Mouse (Mus musculus) activated CD4-positive, CD25-positive, alpha-beta regulatory T cell, adult 4 months (primary cell): Measurements from ENCODE around the gene Cept1. TPM values are rescaled to one million over a fixed set of nuclear protein-coding genes. Genes with fewer than 3 reads are reported as not detected.
A peak's percentile ranks its signal among the peaks of the same experiment; 100 is the strongest.
"Not testable (repeated sequence)": the region's sequence is repeated elsewhere in the genome, so short reads cannot be mapped to it uniquely, and the experiment has no call there.

Experiments used
- ATAC-seq: one replicate; pipeline ENCODE4 v1.8.0; 2017
- polyA plus RNA-seq, 2 experiments: library from polyadenylated mRNA; unstranded; fragments of 100-300 nt; shearing (Covaris generic); gene quantifications; one replicate each; pipeline ENCODE4 v1.2.1; 2017

The Cept1 gene
- 100 to 1,000 TPM; 108 to 110 TPM for polyA plus RNA-seq

- ATAC-seq = peak; percentile 82
Observed at GRCm38 (mm10) chr3:106547171-106547923, at the start of gene Cept1, which contains the start of gene Dram2. Cept1 (minus strand) TSS chr3:106547802. Dram2 (plus strand) TSS chr3:106547798.

- ATAC-seq = not testable (repeated sequence)
Observed at GRCm38 (mm10) chr3:106593631-106594030, 46.0 kb upstream of the Cept1 start.

- no peak for ATAC-seq
Observed at GRCm38 (mm10) chr3:106579296-106579695, 31.7 kb upstream of the Cept1 start.

- no peak for ATAC-seq
Observed at GRCm38 (mm10) chr3:106573191-106573590, 25.6 kb upstream of the Cept1 start.

DNA sequence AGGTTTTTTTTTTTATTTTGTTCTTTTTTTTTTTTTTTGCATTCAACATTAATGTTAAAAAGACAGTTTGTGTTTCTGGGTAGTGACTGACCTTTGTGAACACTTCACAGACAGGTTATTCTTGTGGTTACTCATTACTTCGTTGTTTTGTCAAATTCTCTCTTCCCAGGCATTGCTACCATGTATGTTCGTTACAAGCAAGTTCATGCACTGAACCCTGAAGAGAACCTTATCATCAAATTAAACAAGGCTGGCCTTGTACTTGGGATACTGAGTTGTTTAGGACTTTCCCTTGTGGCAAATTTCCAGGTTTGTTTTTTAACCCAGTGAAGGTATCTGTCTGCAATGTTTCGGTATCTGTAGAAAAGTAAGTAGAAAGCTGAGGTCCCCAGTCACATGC lies 18.3 kb upstream of the Cept1 start:
- ATAC-seq = no peak

GRCm38 (mm10) chr3:106558271-106558670 lies 10.7 kb upstream of the Cept1 start:
- ATAC-seq = no peak

DNA sequence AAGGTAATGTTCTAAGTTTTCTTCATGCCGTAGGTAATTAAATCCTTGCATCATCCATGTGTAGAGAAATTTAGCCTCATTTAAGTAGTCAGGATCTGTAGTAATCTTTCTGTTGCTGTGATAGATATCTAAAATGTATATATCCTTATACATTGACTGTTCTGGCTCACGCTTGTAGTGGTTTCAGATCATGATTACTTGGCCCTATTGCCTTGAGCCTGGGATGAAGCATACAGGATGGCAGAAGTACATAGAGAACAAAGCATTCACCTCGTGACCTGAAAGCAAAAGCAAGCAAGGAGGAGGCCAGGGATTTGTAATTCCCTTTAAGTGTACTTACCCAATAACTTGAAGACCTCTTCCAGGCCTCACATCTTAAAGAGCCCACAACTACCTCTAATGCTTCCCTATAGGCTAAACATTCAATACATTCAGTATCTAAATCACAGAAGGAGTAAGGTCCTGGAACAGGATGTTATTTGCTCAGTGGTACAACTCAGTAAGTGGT lies 8.2 kb upstream of the Cept1 start:
- no peak for ATAC-seq

DNA sequence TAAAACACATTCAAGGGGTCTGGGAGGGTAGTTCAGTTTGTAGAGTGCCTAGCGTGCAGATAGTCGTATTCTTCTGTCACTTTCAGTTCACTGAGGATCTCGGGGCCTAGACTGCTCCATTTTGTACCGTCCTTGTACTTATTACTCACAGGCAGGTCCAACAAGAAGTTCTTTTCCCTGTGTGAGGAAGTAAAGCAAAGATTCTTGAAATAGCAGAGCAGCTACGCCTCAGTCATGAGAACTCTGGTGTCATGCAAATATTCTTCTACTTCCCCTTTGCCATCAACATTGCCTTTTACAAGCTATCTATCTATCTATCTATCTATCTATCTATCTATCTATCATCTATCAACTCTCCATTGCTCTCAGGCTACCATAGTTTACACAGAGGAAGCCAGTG lies 5.8 kb upstream of the Cept1 start:
- no peak for ATAC-seq

DNA sequence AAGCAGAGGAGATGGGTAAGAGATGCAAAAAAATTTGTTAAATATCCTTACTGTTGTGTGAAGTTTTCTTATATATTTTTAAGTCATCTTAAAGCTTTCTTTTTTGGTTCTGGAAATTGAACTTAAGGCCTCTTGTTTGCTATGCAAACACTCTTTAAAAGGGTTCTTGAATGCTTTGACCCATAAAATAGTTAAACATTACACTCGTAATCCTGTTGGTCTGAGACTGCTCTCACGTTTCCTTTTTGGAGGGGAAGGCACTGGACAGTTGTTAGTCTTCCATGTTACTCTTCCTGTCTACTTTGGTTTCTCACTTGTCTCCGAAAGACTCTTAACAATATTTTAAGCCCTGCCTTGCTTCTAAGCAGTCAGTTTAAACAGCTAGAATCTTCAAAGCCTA lies 1.4 kb upstream of the Cept1 start:
- ATAC-seq = no peak

- ATAC-seq = peak; percentile 4
Observed at GRCm38 (mm10) chr3:106547924-106548539, 430 bp upstream of the Cept1 start.

DNA sequence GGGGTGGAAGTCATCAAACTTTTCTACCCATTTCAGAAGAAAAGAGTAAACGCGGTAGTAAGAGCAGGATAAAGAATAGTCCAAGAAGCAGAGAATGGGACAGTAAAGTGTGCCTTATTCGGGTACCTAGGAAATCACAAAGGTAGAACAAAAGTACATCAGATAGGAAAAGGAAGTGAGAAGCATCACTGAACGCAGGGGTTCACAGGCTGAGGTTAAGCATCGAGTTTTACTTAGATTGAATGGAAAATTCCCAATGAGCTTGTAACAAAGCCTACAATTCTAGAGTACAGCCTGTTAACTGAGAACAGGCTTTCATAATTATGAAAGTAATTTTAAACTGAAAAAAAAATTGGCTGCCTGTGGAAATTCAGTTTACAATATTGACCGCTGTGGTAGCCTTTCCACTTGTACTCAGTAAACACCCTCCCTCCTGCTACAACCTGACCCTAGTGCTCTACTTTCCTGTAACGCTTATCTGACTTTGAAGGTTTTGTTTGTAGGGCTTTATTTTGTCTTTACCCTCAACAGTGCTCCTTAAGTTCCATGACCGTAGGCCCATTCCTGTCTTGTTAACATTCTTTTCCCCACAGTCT lies 2.8 kb downstream of the Cept1 start:
- no peak for ATAC-seq

GRCm38 (mm10) chr3:106533277-106533676 lies 14.3 kb downstream of the Cept1 start:
- ATAC-seq = no peak

GRCm38 (mm10) chr3:106528032-106528431 lies 19.6 kb downstream of the Cept1 start:
- ATAC-seq = no peak

- ATAC-seq = no peak
Observed at GRCm38 (mm10) chr3:106526411-106526810, 21.2 kb downstream of the Cept1 start.

- peak; percentile 14 for ATAC-seq
Observed at GRCm38 (mm10) chr3:106522730-106523129, 24.9 kb downstream of the Cept1 start.

DNA sequence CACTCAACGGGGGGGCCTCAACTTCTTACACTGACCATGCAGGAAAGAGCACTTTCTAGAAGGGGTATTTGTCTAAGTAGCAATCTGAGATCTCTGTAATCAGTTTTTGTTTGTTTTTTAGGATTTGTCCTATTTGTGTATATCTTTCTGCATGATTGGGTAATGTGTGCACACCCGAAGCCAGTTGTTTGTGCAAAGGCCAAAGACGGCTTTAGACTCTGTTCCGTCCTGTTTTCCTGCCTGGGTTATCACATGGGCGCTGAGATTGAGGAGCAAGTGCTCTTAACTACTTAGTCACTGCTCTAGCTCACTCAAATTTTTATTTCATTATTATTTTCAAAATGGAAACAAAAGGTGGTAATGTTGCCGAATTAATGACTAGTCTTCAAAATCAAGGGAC lies 32.6 kb downstream of the Cept1 start:
- ATAC-seq = no peak

GRCm38 (mm10) chr3:106510669-106511068 lies 36.9 kb downstream of the Cept1 start:
- no peak for ATAC-seq

- ATAC-seq = no peak
Observed at GRCm38 (mm10) chr3:106502892-106503291, 44.7 kb downstream of the Cept1 start.

DNA sequence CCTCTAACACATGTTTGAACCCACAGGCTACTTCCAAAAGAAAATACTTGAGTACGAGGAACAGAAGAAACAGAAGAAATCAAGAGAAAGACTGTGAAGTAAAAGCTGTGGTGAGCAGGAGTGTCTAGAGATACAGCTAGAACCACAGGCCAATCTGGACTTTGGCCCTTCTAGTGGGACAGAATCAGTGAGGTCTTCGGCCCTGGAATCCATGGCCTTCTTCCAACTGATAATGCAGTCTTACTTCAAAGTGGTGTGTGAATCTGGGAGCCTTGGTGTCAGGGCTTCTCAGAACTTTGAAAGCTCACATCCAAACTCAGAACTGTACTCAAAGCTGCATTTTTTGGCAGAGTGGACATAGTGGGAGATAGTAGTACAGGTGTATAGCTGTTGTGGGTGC lies 47.1 kb downstream of the Cept1 start:
- no peak for ATAC-seq

GRCm38 (mm10) chr3:106496996-106497395 lies 50.6 kb downstream of the Cept1 start:
- ATAC-seq = no peak

- no peak for ATAC-seq
Observed at GRCm38 (mm10) chr3:106496045-106496721, 51.4 kb downstream of the Cept1 start.

- ATAC-seq = no peak
Observed at GRCm38 (mm10) chr3:106495346-106496044, 52.1 kb downstream of the Cept1 start.
